Mouse (Mus musculus) kidney, adult 2 months (tissue): Measurements from ENCODE around the gene Olfr222.

Source experiments
- CTCF ChIP-seq: fragments of 200-500 bp; conservative IDR thresholded peaks from 2 replicates; pipeline ENCODE4 v1.5.1; 2011; ENCODE audit warnings: low read depth, mild to moderate bottlenecking, control low read depth, low read length, moderate library complexity, mixed read lengths; ENCODE audit not compliant: insufficient read depth, insufficient read length
- POLR2A ChIP-seq: fragments of 200-500 bp; IDR thresholded peaks from one replicate; pipeline ENCODE4 v1.6.1; 2011; ENCODE audit warnings: low read depth, low read length, control low read depth

GRCm38 (mm10) chr11:59622214-59622613 is 46.2 kb upstream of the Olfr222 start:
- TF ChIP-seq POLR2A (no peak), CTCF (no peak)
